Mouse (Mus musculus): ENCODE results near the gene Calhm1.

DNA sequence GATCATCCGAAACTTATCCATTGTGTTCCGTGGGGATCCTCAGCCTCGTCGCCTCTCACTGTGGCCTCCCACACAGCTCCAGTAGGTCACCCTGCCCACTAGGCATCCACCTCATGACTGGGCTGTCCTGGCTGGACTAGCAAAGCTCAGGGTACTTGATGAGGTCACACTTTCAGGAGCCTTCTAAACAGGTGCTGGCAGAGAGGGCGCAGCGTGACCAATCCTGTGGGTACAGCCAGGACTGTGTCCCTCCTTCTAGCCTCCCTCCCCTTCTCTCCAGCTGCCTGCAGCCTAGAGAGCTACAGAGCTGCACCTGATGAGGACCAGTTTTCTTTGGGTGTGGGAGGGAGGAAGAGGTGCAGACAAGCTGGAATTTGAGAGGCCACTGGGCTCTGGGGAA is at the start of gene Calhm1:
- no peak for TF ChIP-seq CTCF (IDR thresholded peaks at IDR 0.05; ENCODE audit: borderline replicate concordance, control insufficient read depth, extremely low read depth, insufficient read depth, low read length, poor library complexity)
- TF ChIP-seq POLR2A (IDR thresholded peaks at IDR 0.05; ENCODE audit: control insufficient read depth, extremely low read depth, insufficient read depth, low read length, poor library complexity), result no peak
